Mouse (Mus musculus) ovary, adult 18-20 months (tissue): Measurements from ENCODE around the gene Abhd17c.

Source experiments
- DNase-seq: peaks from one replicate; pipeline ENCODE4 v3.0.0; 2022; ENCODE audit warnings: low spot score, mixed read lengths

The Abhd17c gene

DNA sequence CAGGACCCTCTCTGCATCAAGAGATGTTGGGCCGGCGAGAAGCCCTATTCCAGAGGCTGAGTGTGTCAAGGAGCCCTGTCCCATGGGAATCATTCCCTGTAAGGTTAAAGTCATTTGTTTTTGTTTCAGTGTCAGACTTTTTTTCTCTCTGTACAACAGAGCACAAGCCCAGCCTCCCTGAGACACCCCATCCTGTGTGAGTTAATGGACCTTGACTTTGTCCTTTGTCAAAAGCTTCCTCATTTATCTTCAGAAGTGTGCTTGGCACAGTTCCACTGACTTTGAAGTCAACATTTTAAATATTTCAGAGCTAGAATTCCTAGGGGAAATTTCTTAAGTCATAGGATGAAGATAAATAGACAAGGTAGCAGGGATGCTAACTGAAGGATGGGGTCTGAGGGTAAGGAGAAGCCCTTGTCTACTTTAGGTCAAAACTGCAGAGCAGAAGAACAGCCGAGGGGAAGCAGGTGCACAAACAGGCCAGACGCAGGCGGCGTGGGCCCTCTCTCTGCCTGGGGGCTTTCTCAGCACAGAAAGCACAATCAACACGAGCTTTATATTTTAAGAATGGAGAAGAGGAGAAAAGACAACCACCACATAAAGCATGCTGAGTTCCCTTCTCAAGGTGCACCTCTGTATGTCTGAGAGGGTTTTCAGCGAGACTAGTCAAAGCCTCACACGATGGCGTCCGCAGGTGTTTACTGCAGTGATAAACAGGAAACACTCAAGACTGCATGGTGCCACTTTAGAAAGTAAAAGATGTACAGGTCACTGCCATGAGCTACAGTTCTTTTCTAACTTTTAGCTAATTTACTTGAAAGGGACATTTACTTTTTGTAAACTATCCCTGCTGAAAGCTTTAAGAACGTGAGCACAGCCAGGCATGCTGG is 32.2 kb downstream of the Abhd17c start:
- DNase-seq: no peak

DNA sequence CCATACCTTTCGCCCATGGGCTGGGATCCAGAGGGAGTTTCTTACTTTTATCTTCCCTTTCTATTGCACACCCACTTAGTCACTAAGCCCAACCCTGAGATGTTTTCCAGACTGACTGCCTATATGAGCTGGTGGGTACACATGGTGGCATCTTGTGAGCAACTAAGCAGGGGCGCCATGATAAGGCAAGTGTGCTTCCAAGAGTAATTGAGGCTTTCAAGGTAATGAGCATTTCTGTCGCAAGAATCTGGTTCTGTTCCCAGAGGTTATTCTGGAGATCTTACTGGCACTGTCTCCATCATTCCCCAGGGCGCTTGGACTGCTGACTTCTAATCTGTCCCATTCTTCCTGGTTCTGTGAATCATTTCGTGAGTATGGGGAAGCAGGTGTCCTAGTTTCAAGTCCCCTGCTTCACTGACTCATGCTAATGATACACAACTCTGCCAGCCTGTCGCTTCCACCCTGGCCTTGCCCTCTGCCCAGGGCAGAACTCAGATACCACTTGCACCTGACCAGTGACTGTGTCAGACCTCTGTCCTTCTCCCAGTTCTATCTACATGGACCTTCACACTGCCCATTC is 34.1 kb downstream of the Abhd17c start:
- DNase-seq: no peak

DNA sequence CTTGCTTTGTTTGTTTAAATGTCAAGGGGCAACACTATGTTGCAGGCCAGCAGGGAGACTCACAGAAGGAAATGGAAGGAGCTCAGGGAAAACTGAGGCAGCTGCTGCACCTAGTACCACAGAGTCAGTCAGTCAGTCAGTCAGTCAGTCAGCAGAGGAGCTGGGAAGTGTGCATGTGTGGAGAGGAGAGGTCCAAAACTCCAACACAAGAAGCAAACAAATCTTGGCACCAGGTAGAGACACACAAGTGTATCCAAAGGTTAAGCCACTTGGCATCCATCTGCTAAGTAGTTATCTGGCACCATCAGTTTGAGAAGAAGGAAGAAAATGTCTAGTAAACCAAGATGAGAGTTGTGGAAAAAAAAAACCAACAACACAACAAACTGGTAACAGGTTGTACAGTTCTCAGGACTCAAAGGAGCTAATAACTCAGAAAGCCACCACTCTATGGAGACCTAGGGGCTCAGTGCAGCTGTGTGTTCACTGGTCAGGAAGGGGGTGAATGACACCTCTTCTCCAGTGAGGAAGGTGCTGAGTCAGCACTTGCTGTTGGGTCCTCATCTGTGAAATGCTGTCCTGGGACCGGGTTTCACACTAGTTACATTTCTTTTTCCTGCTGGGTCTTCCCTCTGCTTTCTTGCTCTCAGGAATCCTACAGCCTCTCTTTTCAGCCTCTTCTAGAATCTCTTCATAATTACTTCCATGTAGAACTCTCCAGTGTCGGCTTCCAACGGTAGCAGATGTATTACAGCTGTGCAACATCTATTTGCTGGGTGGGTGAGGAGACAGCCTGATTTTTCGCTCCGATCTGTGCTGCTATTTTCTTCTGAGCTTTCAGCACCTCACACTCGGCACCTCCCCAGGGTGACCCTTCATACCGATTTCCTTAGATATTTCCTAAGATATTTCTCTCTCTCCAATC is 34.8 kb downstream of the Abhd17c start:
- DNase-seq: no peak

DNA sequence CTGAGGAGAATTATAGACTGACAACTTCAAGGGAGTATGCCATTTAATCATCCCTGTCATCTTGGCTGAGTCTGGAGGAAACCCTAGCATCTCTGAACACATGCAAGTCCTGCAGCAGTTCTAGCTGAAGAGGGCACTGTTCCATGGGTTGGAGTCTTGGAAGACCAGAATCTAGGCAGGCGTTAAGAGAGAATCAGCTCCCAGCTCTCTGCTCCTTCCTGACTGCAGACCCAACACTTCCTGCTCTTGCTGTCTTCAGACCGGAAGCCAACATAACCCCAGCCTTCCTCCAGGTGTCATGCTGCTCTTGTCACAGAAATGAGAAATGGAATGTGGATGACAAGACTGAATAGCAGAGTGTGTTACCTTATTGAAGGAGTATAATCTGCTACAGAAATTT is 36.3 kb downstream of the Abhd17c start:
- no peak for DNase-seq

DNA sequence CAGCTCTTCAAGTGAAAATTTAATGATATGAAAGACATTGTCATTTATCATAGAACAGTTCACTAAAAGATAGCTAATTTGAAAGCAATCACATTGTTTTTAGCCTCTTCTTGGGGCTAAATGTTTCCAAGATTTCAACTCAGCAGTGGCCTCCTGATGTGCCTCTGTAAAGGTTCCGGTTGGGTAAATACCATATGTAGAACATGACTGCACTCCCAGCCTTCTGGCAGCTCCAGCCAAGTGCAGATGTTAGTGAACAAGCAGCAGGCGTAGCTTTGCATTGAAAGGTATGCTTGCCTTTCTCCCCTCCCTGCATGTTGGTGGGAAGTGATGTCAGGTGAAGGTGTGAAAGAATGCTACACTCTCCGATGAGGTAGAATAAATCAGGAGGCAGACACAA is 36.9 kb downstream of the Abhd17c start:
- DNase-seq: no peak

DNA sequence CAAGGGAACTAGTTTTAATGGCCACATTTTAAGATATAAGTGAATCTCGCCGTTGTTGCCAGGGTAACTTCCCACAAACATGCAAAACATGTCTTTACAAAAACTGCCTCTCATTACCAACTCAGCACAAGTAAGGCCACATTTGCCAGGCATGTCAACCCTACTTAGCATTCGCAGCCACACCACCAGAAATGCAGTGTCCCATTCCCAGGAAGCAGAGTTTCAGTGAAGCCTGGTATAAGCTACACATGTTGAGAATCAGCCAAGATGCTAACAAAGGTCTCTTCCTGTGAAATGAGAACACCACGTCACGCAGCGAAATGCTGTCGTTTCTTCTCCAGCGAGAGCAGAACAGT is 38.7 kb downstream of the Abhd17c start:
- no peak for DNase-seq

DNA sequence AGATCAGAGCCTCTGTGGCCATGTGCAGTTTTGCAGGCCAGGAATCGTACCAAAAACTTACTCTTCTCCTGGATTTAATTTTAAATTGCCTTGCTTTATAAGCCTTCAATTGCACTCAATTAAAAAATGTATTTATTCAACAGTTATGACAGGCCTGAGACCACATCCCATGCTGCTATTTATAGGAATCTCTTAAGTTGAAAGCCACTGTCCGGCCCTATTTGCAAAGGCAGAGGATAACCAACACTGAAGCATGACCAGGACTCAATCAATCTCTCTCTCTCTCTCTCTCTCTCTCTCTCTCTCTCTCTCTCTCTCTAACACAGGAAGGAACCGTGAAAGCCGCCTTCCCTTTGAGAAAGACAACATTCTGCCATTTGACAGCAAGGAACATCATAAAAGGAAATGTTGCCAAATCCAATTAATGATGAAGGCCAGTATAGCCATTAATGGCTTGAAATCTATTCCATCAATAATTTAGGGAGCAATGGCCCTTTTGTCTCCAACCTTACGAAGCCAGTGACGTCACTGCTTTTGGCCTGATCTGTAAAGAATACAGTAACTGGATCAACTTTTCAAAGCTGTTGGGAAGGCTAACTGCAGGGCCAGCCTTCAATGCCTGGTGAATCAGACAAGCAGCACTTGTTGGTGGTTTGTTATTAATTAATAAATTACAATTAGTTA is 39.2 kb downstream of the Abhd17c start:
- DNase-seq: no peak

DNA sequence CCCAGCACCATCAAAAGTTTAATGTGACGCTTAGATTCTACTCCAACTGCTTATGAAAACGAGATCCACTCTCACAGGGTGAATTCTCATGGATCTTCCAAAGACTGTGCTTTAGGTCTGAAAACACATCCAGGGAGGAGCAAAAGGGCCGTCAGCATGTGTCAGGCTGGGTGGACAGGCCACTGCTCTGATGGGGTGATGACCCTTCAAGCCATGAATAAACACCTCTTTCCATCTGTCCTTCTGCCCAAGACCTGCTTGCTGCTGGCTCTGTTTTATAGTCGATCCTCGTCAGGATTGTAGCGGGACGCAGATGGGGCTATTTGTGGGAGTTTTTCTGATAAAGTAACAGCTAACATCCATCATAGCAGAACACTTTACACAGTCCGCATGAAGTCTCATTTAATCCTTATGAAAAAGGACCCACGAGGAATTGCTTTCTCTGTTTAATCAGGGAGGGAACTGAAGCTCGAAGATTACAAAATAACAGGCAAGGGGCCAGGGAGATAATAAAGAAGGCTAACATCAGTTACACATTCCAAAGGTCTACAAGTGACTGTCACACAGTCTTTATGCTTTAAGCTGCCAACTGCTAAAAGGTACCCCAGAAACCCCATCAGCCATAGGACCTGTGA is 39.9 kb downstream of the Abhd17c start:
- DNase-seq: no peak

DNA sequence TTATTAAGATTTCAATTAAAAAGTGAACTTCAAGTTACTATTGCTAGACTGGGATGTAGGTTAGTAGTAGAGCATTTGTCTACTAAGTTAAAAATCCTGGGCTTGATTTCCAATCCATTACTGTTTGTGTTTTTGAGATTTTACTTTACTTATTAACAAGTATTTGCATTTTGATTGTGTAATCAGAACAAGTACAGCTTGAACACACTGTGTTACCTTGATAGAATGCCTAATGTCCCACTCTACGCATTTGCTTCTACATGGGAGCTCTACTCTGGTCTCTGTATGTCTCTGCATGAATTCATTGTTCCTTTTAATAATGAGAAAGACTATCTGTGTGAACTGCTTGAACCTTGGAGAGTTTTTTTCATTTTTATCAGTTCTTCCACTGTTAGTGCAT is 44.8 kb downstream of the Abhd17c start:
- DNase-seq: no peak

DNA sequence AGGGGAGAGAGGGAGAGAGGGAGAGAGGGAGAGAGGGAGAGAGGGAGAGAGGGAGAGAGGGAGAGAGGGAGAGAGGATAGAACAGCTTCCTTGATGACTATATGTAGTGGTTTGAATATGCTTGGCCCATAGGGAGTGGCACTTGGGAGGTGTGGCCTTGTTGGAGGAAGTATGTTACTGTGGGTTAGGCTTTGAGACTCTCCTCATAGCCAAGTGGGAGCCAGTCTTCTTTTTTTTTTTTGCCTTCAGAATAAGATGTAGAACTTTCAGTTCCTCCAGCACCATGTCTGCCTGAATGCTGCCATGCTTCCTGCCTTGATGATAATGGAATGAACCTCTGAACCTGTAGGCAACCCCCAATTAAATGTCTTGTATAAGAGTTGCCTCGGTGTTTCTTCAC is 49.1 kb downstream of the Abhd17c start:
- no peak for DNase-seq

DNA sequence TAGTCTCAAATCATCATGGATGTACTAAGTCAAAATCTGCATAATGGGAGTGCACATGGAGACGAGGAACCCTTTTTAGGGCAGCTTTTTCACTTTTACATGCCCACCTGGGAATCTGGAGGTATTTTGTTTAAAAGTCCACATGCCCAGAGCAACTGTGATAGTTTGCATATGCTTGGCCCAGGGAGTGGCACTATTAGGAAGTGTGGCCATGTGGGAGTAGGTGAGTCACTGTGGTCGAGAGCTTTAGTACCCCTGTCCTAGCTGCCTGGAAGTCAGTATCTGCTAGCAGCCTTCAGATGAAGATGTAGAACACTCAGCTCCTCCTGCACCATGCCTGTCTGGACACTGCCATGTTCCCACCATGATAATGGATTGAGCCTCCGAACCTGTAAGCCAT is 51.0 kb downstream of the Abhd17c start:
- no peak for DNase-seq

DNA sequence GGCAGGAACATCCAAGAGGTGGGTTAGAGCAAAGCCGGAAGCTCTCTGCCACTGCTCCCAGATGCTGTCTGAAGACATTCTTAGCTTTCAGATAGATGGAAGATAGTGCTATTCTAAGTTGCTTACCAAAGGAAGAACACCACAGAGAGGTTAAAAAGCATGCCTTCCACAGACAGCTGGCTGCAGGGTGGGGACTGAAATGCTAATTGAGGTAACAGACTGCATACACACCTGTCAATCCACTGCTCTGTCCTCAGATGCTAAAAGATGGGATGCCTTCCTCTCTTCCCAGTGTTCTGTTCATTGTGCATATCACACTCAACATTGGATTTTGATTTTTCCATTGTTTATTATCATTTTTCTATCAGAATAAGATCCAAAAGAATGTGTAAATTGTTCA is 53.6 kb downstream of the Abhd17c start:
- DNase-seq: no peak

DNA sequence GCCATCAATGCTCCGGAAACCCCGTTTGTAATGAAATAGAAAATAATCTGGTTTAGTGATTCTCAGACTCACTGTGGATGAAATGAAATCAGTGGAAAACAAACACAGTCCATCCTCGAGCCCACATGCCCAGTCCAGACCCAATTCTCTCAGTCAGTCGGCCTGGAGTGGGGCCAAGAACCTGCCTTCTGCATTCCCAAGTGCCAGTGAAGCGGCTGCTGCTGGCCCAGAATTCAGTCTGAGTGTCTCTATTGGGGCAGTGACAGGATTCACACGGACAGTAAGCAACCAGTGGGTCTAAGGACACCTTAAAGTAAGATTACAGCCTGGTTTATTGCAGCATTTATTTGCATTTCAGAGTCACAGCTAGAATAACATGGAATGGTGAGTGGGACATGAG is 55.2 kb downstream of the Abhd17c start:
- no peak for DNase-seq

DNA sequence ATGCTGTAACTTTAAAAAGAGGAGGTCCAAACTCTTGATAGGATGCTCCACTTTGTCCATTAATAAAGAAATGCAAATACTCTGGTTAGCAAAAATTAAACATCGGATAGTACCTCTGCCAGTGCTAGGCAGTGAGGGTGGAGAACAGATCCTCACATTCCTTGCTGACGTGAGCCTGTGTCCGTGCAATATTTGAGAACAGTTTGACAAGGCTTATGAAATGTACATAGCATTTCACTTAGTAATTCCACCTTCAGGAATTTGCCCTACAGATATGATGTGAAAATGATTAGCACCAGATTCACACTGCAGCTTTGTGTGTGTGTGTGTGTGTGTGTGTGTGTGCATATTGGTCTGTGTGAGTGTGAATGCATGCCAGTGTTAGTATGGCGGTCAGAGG is 60.9 kb downstream of the Abhd17c start:
- no peak for DNase-seq

DNA sequence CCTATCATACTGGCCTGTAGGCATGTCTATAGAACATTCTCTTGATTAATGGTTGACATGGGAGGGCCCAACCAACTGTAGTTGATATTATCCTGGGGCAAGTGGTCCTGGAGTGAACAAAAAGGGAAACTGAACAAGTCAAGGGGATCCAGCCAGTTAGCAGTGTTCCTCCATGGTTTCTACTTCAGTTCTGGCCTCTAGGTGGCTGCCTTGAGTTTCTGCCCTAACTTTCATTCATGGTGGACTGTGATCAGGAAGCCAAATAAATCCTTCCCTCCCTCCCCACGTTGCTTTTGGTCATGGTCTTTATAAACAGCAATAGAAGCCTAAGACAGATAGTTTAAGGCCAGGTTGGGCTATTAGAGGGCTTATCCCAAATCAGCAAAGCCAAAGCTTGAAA is 61.9 kb downstream of the Abhd17c start:
- no peak for DNase-seq

DNA sequence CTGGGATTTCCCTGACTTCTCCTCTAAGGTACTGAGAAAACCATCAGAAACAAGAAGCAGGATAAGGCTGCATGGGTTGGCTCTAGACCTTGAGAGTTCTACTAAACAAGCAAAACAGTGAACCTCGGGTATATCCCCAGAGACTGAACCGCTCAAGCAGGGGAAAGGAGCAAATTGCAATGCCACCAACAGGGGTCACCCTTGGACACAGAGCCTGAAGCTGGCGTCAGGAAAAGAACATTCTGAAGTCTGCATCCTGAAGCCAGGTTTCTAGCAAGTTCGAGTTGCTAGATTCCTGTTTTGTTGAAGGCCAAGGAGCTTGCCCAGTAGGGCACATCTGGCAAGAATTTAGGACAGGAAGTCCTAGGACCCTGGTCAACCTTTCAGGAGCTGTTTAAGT is 62.7 kb downstream of the Abhd17c start:
- DNase-seq: no peak

DNA sequence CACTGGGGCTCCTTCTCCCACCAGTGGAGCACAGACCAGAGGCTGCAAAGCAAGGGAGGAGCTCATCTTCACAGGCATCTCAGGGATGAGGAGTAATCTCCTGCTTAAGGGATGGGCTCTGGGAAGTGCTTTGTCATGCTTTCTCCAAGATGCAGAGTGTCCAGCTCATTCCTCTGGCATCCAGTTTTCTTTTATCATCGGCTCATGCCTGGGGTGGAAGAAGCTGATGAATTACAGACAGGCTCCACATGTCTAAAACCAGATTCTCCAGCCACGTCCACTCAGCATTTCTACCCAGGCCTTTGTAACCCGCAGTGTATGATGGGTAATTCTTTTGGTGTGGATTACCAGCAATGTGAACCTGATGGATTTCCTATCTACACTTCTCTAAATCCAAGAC is 63.5 kb downstream of the Abhd17c start:
- no peak for DNase-seq

DNA sequence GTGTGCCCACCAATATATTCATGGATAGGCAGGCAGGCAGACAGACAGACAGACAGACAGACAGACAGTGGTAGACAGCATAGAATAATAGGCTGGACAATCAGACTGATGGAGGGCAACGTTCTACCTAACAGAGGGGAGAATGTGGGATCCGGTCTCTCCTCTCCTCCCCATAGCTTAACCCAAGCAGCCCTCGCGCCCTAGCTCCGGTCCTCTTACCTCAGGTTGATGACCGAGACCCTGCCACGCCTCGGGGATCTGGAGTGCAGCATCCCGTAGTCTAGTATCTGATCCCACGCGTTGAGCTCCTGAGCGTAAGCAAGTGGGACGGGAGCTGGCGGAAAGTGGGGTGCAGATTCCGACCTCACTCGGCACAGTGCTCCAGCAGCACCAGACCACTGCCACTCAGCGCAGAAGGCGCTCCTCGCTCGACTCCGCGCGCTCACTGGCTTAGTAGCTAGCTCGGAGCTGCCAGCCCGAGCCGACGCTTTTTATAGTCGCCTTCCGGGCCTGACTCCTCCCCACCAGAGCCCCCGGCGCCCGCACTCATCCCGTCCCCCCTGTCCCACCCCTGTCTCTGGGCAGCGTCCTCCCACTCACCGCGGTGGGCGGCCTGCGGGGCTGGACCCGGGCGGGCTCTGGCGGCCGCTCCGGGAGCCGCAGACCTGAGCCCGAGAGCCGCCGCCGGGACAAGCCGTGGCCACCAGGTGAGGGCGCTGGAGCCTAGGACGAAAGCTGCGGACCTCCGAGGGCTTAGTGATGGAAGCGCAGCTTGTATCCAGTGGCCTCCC is 65.5 kb downstream of the Abhd17c start, which contains the start of gene Cemip:
Gene Cemip (minus strand): TSS at position 464 of the 791 bp plus-strand sequence.
- peak; percentile 67 for DNase-seq

DNA sequence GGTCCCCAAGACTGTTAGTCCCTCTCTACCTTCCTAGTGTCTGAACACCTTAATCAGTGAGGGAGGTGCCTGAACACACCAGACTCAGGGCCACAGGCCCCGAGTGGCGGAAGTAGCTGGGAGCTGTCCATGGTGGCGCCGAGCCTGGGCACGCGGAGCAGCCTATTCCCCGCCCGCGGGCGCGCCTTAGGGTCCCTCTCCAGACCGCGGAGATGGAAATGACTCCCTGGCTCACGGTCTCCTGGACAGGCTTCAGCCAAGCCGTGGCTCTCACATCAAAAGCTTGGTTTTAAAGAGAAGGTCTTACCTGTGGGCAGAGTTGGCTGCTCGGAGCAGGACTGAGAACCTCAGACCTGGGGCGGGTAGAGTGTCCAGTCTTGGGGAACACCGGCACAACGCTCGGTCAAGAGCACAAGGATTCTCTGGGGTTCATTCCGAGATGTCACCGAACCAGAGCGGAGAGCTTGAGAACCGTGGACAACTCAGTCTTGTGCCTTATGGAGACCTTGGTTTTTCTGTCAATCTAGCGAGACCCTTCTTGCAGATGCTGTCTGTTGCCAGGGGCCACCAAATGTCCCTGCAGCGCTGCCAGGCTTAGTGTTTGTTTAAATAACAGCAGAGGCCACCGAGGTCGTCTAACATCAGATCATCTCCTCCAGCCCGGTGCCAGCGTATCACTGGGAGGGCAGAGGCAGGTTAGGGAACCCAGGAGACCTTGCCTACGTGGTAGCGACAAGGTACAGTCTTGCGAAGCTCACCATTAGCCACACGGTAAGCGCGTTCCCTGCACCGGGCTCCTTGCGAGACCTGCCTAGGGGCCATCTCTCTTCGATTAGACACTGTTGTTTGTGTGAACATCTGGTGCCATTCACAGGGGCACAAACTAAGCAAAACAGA is 66.4 kb downstream of the Abhd17c start:
- DNase-seq: peak; percentile 32
